Mouse (Mus musculus): ENCODE data around the gene Ntrk1. TPM values are rescaled to one million over a fixed set of nuclear protein-coding genes. Genes with fewer than 3 reads are reported as not detected.
"Not testable (repeated sequence)": the region's sequence is repeated elsewhere in the genome, so short reads cannot be mapped to it uniquely, and the experiment has no call there.

Gene Ntrk1
- 2.4 and 2.5 TPM in 2 replicates for polyA plus RNA-seq (2015; fragmentation: Nextera tagmentation; extraction: Ambion mirVana)

DNA sequence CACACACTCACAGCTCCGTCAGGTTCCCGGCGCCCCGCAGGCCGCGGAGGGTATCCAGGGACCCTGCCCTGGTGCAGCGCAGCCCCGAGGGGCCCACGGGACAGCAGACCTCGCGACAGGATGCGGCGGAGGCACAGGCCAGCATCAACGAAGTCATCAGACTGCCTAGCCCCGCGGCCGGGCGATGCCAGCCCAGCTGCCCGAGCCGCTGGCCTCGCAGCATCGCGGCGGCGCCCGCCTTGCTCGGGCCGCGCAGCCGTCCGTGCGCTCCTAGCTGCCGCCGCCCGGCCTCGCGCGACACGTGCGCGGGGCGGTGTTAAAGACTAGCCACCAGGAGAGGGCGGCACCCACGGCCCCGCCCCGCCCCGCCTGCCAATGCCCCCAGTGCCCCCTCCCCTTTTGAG lies at the start of gene Ntrk1:
Gene Ntrk1, minus strand, starts transcription at position 241 of the 404 bp plus-strand sequence.
- Histone ChIP-seq H3K4me3 (replicated peaks) (peak within 1 kb of the TSS; percentile 35), H3K9me3 (no peaks in the 10 kb centered on the region), H3K9ac (replicated peaks) (peak within 1 kb of the TSS; percentile 54; the same call in 1 of the 2 replicates), H3K36me3 (no peaks in the 10 kb centered on the region), H3K4me1 (replicated peaks) (peaks cover 37% of the 10 kb centered on the region), H3K27me3 (peaks cover 94% of the 10 kb centered on the region), H3K27ac (no peak within 1 kb of the TSS), H3K4me2 (replicated peaks) (peak within 1 kb of the TSS; percentile 59)
- under 1% methylated on average over 47 of the region's 47 CpGs for WGBS
- ATAC-seq = peak; percentile 51

GRCm38 (mm10) chr3:87840858-87841257 lies 45.9 kb upstream of the Ntrk1 start:
- no peak for ATAC-seq
- Histone ChIP-seq H3K4me2 (replicated peaks) (no peak overlapping the region), H3K4me1 (replicated peaks) (no peaks in the 10 kb centered on the region), H3K27me3 (no peaks in the 10 kb centered on the region), H3K9ac (replicated peaks) (no peak overlapping the region), H3K36me3 (no peaks in the 10 kb centered on the region), H3K27ac (no peak overlapping the region), H3K9me3 (no peaks in the 10 kb centered on the region), H3K4me3 (replicated peaks) (no peak overlapping the region)

- Histone ChIP-seq H3K4me3 (replicated peaks) (no peak overlapping the region), H3K9ac (replicated peaks) (no peak overlapping the region), H3K4me2 (replicated peaks) (no peak overlapping the region), H3K9me3 (no peaks in the 10 kb centered on the region), H3K4me1 (replicated peaks) (no peaks in the 10 kb centered on the region), H3K27me3 (no peaks in the 10 kb centered on the region), H3K27ac (no peak overlapping the region), H3K36me3 (no peaks in the 10 kb centered on the region)
- WGBS = 4% methylated on average over 4 of the region's 4 CpGs
- ATAC-seq = no peak
These were observed 43.7 kb upstream of the Ntrk1 start for GRCm38 (mm10) chr3:87838622-87839021.

- 71% methylated on average over 5 of the region's 5 CpGs for WGBS
- Histone ChIP-seq H3K9ac (replicated peaks) (no peak overlapping the region), H3K27me3 (no peaks in the 10 kb centered on the region), H3K4me3 (replicated peaks) (no peak overlapping the region), H3K27ac (no peak overlapping the region), H3K4me1 (replicated peaks) (no peaks in the 10 kb centered on the region), H3K9me3 (no peaks in the 10 kb centered on the region), H3K36me3 (no peaks in the 10 kb centered on the region), H3K4me2 (replicated peaks) (no peak overlapping the region)
- ATAC-seq = no peak
These were observed 38.5 kb upstream of the Ntrk1 start for GRCm38 (mm10) chr3:87833482-87833881.

- 86% methylated on average over 7 of the region's 7 CpGs for WGBS
- no peak for ATAC-seq
These were observed 37.3 kb upstream of the Ntrk1 start for GRCm38 (mm10) chr3:87832109-87832859.

DNA sequence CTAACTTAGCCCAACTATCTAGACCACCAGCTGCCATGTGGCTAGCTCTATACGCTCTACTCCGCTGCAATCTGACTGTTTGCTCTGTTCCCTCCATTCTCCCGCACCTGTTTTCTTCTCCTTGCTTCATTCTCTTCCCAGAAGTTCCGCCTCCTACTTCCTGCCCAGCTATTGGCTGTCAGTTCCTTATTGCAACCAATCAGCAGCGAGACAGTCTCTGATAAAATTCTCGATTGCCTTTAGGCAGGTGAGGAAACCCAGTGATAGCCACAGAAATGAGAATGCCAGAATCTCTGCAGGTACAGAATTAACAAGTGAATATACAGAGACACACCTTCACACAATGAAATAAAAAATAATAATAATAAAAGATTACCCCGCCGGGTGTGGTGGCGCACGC lies 34.1 kb upstream of the Ntrk1 start:
- Histone ChIP-seq H3K4me3 (replicated peaks) (no peak overlapping the region), H3K27me3 (no peaks in the 10 kb centered on the region), H3K9ac (replicated peaks) (no peak overlapping the region), H3K9me3 (no peaks in the 10 kb centered on the region), H3K36me3 (no peaks in the 10 kb centered on the region), H3K4me2 (replicated peaks) (no peak overlapping the region), H3K27ac (no peak overlapping the region), H3K4me1 (replicated peaks) (no peaks in the 10 kb centered on the region)
- no peak for ATAC-seq
- 63% methylated on average over 10 of the region's 10 CpGs for WGBS

More at GRCm38 (mm10) chr3:87832109-87832859, 37.3 kb upstream of the Ntrk1 start:
- no peak overlapping the region for H3K4me3 ChIP-seq (replicated peaks)
- no peaks in the 10 kb centered on the region for H3K4me1 ChIP-seq (replicated peaks)
- no peak overlapping the region for H3K4me2 ChIP-seq (replicated peaks)
- H3K36me3 ChIP-seq = no peaks in the 10 kb centered on the region
- no peak overlapping the region for H3K27ac ChIP-seq
- no peak overlapping the region for H3K9ac ChIP-seq (replicated peaks)
- H3K9me3 ChIP-seq = no peaks in the 10 kb centered on the region
- H3K27me3 ChIP-seq = no peaks in the 10 kb centered on the region

DNA sequence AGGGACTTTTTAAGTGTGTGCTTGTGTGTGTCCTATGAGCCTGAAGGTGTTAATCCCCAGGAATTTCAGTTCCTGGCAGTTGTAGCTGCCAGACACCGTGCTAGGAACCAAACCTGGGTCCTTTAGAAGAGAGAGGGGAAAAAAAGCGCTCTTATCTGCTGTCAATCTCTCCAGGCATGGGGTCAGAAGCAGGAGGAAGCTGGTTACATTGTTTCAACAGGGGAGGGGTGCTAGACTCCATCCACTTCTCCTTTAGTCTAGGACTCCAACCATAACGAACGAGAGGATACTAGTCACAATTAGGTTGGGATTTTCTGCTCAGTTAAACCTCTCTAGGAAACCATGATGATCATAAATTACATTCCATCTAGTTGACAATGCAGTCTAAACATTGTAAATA lies 33.5 kb upstream of the Ntrk1 start:
- no peak for ATAC-seq

GRCm38 (mm10) chr3:87824206-87824605 lies 29.2 kb upstream of the Ntrk1 start, which contains the start of gene Pear1:
Gene Pear1, minus strand, starts transcription at chr3:87824306.
- not testable (repeated sequence) for H3K9ac ChIP-seq (replicated peaks); H3K9me3 ChIP-seq; H3K27me3 ChIP-seq; H3K27ac ChIP-seq; H3K4me2 ChIP-seq (replicated peaks); ATAC-seq; H3K4me1 ChIP-seq (replicated peaks); H3K4me3 ChIP-seq (replicated peaks); H3K36me3 ChIP-seq
- WGBS = 92% methylated on average over 1 of the region's 1 CpGs

More for the DNA sequence above, 33.5 kb upstream of the Ntrk1 start:
- no peaks in the 10 kb centered on the region for H3K9me3 ChIP-seq
- no peak overlapping the region for H3K9ac ChIP-seq (replicated peaks)
- H3K4me3 ChIP-seq (replicated peaks) = no peak overlapping the region
- no peaks in the 10 kb centered on the region for H3K27me3 ChIP-seq
- H3K4me2 ChIP-seq (replicated peaks) = no peak overlapping the region
- no peak overlapping the region for H3K27ac ChIP-seq
- H3K36me3 ChIP-seq = no peaks in the 10 kb centered on the region
- 62% methylated on average over 4 of the region's 4 CpGs for WGBS
- H3K4me1 ChIP-seq (replicated peaks) = no peaks in the 10 kb centered on the region

- Histone ChIP-seq H3K27ac (no peak overlapping the region), H3K27me3 (peaks cover 27% of the 10 kb centered on the region), H3K4me1 (replicated peaks) (peaks cover 7% of the 10 kb centered on the region; the same call in 1 of the 2 replicates), H3K9me3 (no peaks in the 10 kb centered on the region), H3K4me3 (replicated peaks) (no peak overlapping the region), H3K9ac (replicated peaks) (no peak overlapping the region), H3K4me2 (replicated peaks) (no peak overlapping the region), H3K36me3 (no peaks in the 10 kb centered on the region)
- WGBS = 56% methylated on average over 12 of the region's 12 CpGs
- ATAC-seq = peak; percentile 46; the same call in 1 of the 2 replicates
These were observed 23.3 kb upstream of the Ntrk1 start for GRCm38 (mm10) chr3:87818226-87818625.

DNA sequence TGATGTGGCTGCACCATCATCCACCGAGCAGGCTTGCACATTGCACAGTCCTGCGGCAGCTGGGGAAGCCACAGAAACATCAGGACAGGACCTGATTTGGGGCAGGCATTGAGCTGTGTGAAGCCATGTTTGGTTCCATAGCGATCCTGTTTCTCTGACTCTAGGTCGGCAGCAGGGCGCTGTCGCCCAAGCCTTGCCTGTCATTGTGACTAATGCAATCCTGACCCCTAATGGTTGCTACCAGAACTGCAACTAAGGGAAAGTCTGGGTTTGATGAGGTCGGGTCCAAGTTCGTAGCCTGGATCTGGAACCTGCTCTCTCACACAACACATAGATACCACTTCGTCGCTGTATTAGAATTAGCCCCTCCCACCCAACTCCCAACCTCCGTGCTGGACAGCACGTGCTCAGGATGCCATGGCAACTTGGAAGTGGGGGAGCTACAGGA lies 21.7 kb upstream of the Ntrk1 start:
- Histone ChIP-seq H3K4me1 (replicated peaks) (peaks cover 7% of the 10 kb centered on the region; the same call in 1 of the 2 replicates), H3K36me3 (no peaks in the 10 kb centered on the region), H3K4me3 (replicated peaks) (no peak overlapping the region), H3K27me3 (peaks cover 35% of the 10 kb centered on the region), H3K27ac (no peak overlapping the region), H3K9me3 (no peaks in the 10 kb centered on the region), H3K4me2 (replicated peaks) (peak overlapping the region; percentile 14; the same call in 1 of the 2 replicates), H3K9ac (replicated peaks) (no peak overlapping the region)
- WGBS = 8% methylated on average over 12 of the region's 12 CpGs
- ATAC-seq = peak; percentile 47; the same call in 1 of the 2 replicates

- no peak overlapping the region for H3K9ac ChIP-seq (replicated peaks)
- 61% methylated on average over 6 of the region's 6 CpGs for WGBS
- ATAC-seq = peak; percentile 38; the same call in 1 of the 2 replicates
These were observed 21.2 kb upstream of the Ntrk1 start for GRCm38 (mm10) chr3:87816166-87816565.

DNA sequence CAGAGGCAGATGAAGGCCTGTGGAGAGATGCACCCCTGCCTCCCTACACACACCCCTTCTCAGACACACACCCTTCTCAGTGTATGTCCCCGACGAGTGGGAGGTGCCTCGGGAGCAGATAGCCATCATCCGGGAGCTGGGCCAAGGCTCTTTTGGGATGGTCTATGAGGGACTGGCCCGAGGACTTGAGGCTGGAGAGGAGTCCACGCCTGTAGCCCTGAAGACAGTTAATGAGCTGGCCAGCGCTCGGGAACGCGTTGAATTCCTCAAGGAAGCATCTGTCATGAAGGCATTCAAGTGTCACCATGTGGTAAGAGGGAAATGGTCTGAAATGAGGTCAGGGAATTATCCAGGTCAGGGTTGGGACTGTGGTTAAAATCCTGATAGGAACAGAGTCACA lies 17.9 kb upstream of the Ntrk1 start:
- peaks cover 66% of the 10 kb centered on the region for H3K27me3 ChIP-seq
- H3K4me2 ChIP-seq (replicated peaks) = no peak overlapping the region
- H3K9ac ChIP-seq (replicated peaks) = no peak overlapping the region
- H3K27ac ChIP-seq = no peak overlapping the region
- no peaks in the 10 kb centered on the region for H3K36me3 ChIP-seq
- peaks cover 9% of the 10 kb centered on the region for H3K4me1 ChIP-seq (replicated peaks)
- no peak overlapping the region for H3K4me3 ChIP-seq (replicated peaks)
- WGBS = 70% methylated on average over 10 of the region's 10 CpGs
- H3K9me3 ChIP-seq = no peaks in the 10 kb centered on the region
- ATAC-seq = no peak

More at GRCm38 (mm10) chr3:87816166-87816565, 21.2 kb upstream of the Ntrk1 start:
- no peak overlapping the region for H3K4me2 ChIP-seq (replicated peaks)
- peaks cover 7% of the 10 kb centered on the region; the same call in 1 of the 2 replicates for H3K4me1 ChIP-seq (replicated peaks)
- H3K27ac ChIP-seq = no peak overlapping the region
- no peaks in the 10 kb centered on the region for H3K36me3 ChIP-seq
- no peaks in the 10 kb centered on the region for H3K9me3 ChIP-seq
- no peak overlapping the region for H3K4me3 ChIP-seq (replicated peaks)
- H3K27me3 ChIP-seq = peaks cover 40% of the 10 kb centered on the region

Data from midbrain, embryonic 13.5 days (tissue).